Mouse (Mus musculus) heart, adult 2 months (tissue): ENCODE measurements around the gene Hcrt. TPM values are rescaled to one million over a fixed set of nuclear protein-coding genes. Genes with fewer than 3 reads are reported as not detected.

Experiments
- DNase-seq, 2 experiments: peaks; one replicate each; pipeline ENCODE4 v3.0.0; 2021
- H3K27ac ChIP-seq: fragments of 200-600 bp; 2 replicates; pipeline ENCODE4 v1.8.1; 2022
- H3K27me3 ChIP-seq: fragments of 200-500 bp; 2 replicates; pipeline ENCODE4 v1.6.1; 2012; ENCODE audit warnings: mild to moderate bottlenecking, low read length, inconsistent platforms, mixed read lengths; ENCODE audit not compliant: control insufficient read depth, insufficient read depth
- H3K36me3 ChIP-seq: fragments of 200-500 bp; 2 replicates; pipeline ENCODE4 v1.6.1; 2012; ENCODE audit warnings: low read length, inconsistent platforms; ENCODE audit not compliant: control insufficient read depth, insufficient read depth
- H3K4me1 ChIP-seq: fragments of 200-500 bp; 2 replicates; pipeline ENCODE4 v1.6.1; 2011; ENCODE audit warnings: low read length; ENCODE audit not compliant: control insufficient read depth, insufficient read depth
- H3K4me3 ChIP-seq: fragments of 200-600 bp; 2 replicates; pipeline ENCODE4 v1.8.1; 2022
- H3K79me2 ChIP-seq: fragments of 200-500 bp; replicated peaks from 2 replicates; pipeline ENCODE4 v1.6.1; 2012; ENCODE audit warnings: mild to moderate bottlenecking, inconsistent platforms, low read length, moderate library complexity, mixed read lengths; ENCODE audit not compliant: control insufficient read depth, insufficient read depth
- H3K9ac ChIP-seq: fragments of 200-500 bp; 2 replicates; pipeline ENCODE4 v1.6.1; 2012; ENCODE audit warnings: low read depth, mild to moderate bottlenecking, control low read depth, inconsistent platforms, low read length, mixed read lengths
- CTCF ChIP-seq: fragments of 200-600 bp; IDR thresholded peaks from 2 replicates; pipeline ENCODE4 v1.8.1; 2022; ENCODE audit warnings: antibody characterized with exemption, mild to moderate bottlenecking, moderate library complexity
- EP300 ChIP-seq: fragments of 200-500 bp; IDR thresholded peaks from 2 replicates; pipeline ENCODE4 v1.6.1; 2011; ENCODE audit warnings: low read depth, low read length, control low read depth; ENCODE audit not compliant: insufficient read depth
- POLR2A ChIP-seq: fragments of 200-500 bp; IDR thresholded peaks from 2 replicates; pipeline ENCODE4 v1.6.1; 2011; ENCODE audit warnings: mild to moderate bottlenecking, low read depth, low read length, control low read depth; ENCODE audit not compliant: insufficient read depth
- WGBS: fragments of 180-500 bp; shearing (Covaris S2); methylation state at CpG from one replicate; pipeline ENCODE4 v1.1.7; 2018; 5-methylcytosine and 5-hydroxymethylcytosine counted together
- intact Hi-C: fragments of 180-260 bp; cut with DNase I; formaldehyde crosslinking; loops from one replicate; pipeline ENCODE4 v1.15.1; 2025
- polyA plus RNA-seq: library from polyadenylated mRNA; depleted of rRNA; stranded (reverse); fragments of >200 nt; gene quantifications from 2 replicates; pipeline ENCODE4 v1.2.3, GENCODE M21; 2012
- total RNA-seq, 2 experiments: library from RNA; stranded (reverse); gene quantifications; 2 replicates each; pipeline ENCODE4 v1.2.3; 2021

Hcrt gene
- total and polyA plus RNA-seq, 3 experiments: not detected

GRCm38 (mm10) chr11:100754693-100755057 lies 8.1 kb downstream of the Hcrt start:
- Histone ChIP-seq H3K4me1 (no peaks in the 10 kb centered on the region), H3K36me3 (no peaks in the 10 kb centered on the region), H3K4me3 (no peak overlapping the region), H3K27ac (no peak overlapping the region), H3K9ac (no peak overlapping the region), H3K27me3 (peaks cover 8% of the 10 kb centered on the region), H3K79me2 (no peaks in the 10 kb centered on the region)
- intact Hi-C loops: no loop called here
- DNase-seq: no peak
- 82% methylated on average over 3 of the region's 3 CpGs for WGBS
- TF ChIP-seq POLR2A: no peak
- no peak for TF ChIP-seq CTCF
- TF ChIP-seq EP300: no peak

- intact Hi-C loops: no loop called here
- Histone ChIP-seq H3K4me3 (no peak overlapping the region), H3K4me1 (no peaks in the 10 kb centered on the region), H3K27ac (no peak overlapping the region), H3K9ac (no peak overlapping the region), H3K79me2 (no peaks in the 10 kb centered on the region), H3K36me3 (no peaks in the 10 kb centered on the region), H3K27me3 (peaks cover 3% of the 10 kb centered on the region)
- TF ChIP-seq POLR2A: no peak
- no peak for TF ChIP-seq CTCF
- no peak for TF ChIP-seq EP300
- WGBS: 67% methylated on average over 12 of the region's 12 CpGs
- DNase-seq: no peak
These were observed 8.6 kb downstream of the Hcrt start for GRCm38 (mm10) chr11:100754021-100754692.

GRCm38 (mm10) chr11:100752294-100752693 lies 10.4 kb downstream of the Hcrt start:
- DNase-seq: no peak
- Histone ChIP-seq H3K27ac (no peak overlapping the region), H3K36me3 (no peaks in the 10 kb centered on the region), H3K4me3 (no peak overlapping the region), H3K9ac (no peak overlapping the region), H3K27me3 (no peaks in the 10 kb centered on the region), H3K4me1 (no peaks in the 10 kb centered on the region), H3K79me2 (no peaks in the 10 kb centered on the region)
- intact Hi-C loops: no loop called here
- 42% methylated on average over 10 of the region's 10 CpGs for WGBS
- TF ChIP-seq POLR2A: no peak
- TF ChIP-seq CTCF: no peak
- TF ChIP-seq EP300: no peak

- no peak overlapping the region for H3K27ac ChIP-seq
- TF ChIP-seq EP300 (no peak), POLR2A (no peak)
- H3K36me3 ChIP-seq: no peaks in the 10 kb centered on the region
- no peaks in the 10 kb centered on the region for H3K4me1 ChIP-seq
- H3K27me3 ChIP-seq: no peaks in the 10 kb centered on the region
- no peak overlapping the region for H3K9ac ChIP-seq
- DNase-seq: no peak
- H3K79me2 ChIP-seq: no peaks in the 10 kb centered on the region
- no peak overlapping the region for H3K4me3 ChIP-seq
- 87% methylated on average over 16 of the region's 16 CpGs for WGBS
- intact Hi-C loops: no loop called here
These were observed 12.6 kb downstream of the Hcrt start for GRCm38 (mm10) chr11:100750127-100750526.

GRCm38 (mm10) chr11:100749469-100749868 lies 13.3 kb downstream of the Hcrt start:
- Histone ChIP-seq H3K4me1 (no peaks in the 10 kb centered on the region), H3K27me3 (no peaks in the 10 kb centered on the region), H3K36me3 (no peaks in the 10 kb centered on the region), H3K9ac (no peak overlapping the region), H3K4me3 (no peak overlapping the region), H3K79me2 (no peaks in the 10 kb centered on the region), H3K27ac (no peak overlapping the region)
- 35% methylated on average over 25 of the region's 25 CpGs for WGBS
- DNase-seq: no peak
- intact Hi-C loops: no loop called here
- no peak for TF ChIP-seq POLR2A
- TF ChIP-seq CTCF: no peak
- TF ChIP-seq EP300: no peak

- no peak for TF ChIP-seq CTCF
- no peak for TF ChIP-seq POLR2A
- no peak for TF ChIP-seq EP300
- no peaks in the 10 kb centered on the region for H3K79me2 ChIP-seq
- intact Hi-C loops: no loop called here
- no peak overlapping the region for H3K27ac ChIP-seq
- H3K4me3 ChIP-seq: no peak overlapping the region
- WGBS: 46% methylated on average over 4 of the region's 4 CpGs
- DNase-seq: no peak
- H3K9ac ChIP-seq: no peak overlapping the region
- H3K36me3 ChIP-seq: no peaks in the 10 kb centered on the region
- H3K4me1 ChIP-seq: no peaks in the 10 kb centered on the region
- H3K27me3 ChIP-seq: no peaks in the 10 kb centered on the region
These were observed 14.1 kb downstream of the Hcrt start for GRCm38 (mm10) chr11:100748620-100749019.
